Mouse (Mus musculus) megakaryocyte, embryonic 14.5 days (primary cell): ENCODE measurements around the gene Slc43a1. TPM values are rescaled to one million over a fixed set of nuclear protein-coding genes. Genes with fewer than 3 reads are reported as not detected.

Experiments used
- H3K27me3 ChIP-seq: replicated peaks from 2 replicates; pipeline ENCODE3; 2012; ENCODE audit warnings: inconsistent platforms
- H3K36me3 ChIP-seq: replicated peaks from 2 replicates; pipeline ENCODE3; 2012; ENCODE audit warnings: low read length, inconsistent platforms, mixed read lengths
- H3K4me1 ChIP-seq: 2 replicates; pipeline ENCODE4 v1.6.1; 2012; ENCODE audit warnings: inconsistent platforms
- H3K4me3 ChIP-seq: replicated peaks from 2 replicates; pipeline ENCODE3; 2012; ENCODE audit warnings: moderate library complexity, mild to moderate bottlenecking, inconsistent platforms
- H3K9me3 ChIP-seq: 2 replicates; pipeline ENCODE4 v1.6.1; 2012; ENCODE audit warnings: inconsistent platforms
- FLI1 ChIP-seq: IDR thresholded peaks from 2 replicates; pipeline ENCODE4 v1.6.1; 2012; ENCODE audit warnings: low read length, inconsistent platforms, mixed read lengths
- GATA1 ChIP-seq: IDR thresholded peaks from 3 replicates; pipeline ENCODE4 v1.6.1; 2012; ENCODE audit warnings: mixed read lengths, low read length, inconsistent platforms, borderline replicate concordance
- polyA plus RNA-seq: library from polyadenylated mRNA; stranded (reverse); fragments of >175 nt; gene quantifications from 2 replicates; pipeline ENCODE4 v1.2.3, GENCODE M21; 2012; ENCODE audit warnings: low replicate concordance; ENCODE audit not compliant: insufficient read depth

The Slc43a1 gene
- polyA plus RNA-seq, 1 experiment: 1.8 TPM

GRCm38 (mm10) chr2:84803963-84804362 is 34.7 kb upstream of the Slc43a1 start:
- peaks cover 69% of the 10 kb centered on the region for H3K36me3 ChIP-seq
- TF ChIP-seq GATA1 (no peak), FLI1 (no peak)

GRCm38 (mm10) chr2:84806546-84806945 is 32.1 kb upstream of the Slc43a1 start:
- Histone ChIP-seq H3K27me3 (no peaks in the 10 kb centered on the region), H3K4me1 (peaks cover 23% of the 10 kb centered on the region), H3K4me3 (no peak overlapping the region), H3K36me3 (peaks cover 85% of the 10 kb centered on the region), H3K9me3 (peaks cover 17% of the 10 kb centered on the region)
- TF ChIP-seq GATA1 (no peak), FLI1 (no peak)

More at GRCm38 (mm10) chr2:84803963-84804362, 34.7 kb upstream of the Slc43a1 start:
- Histone ChIP-seq H3K4me3 (no peak overlapping the region), H3K4me1 (peaks cover 21% of the 10 kb centered on the region), H3K27me3 (no peaks in the 10 kb centered on the region), H3K9me3 (peaks cover 12% of the 10 kb centered on the region)

GRCm38 (mm10) chr2:84809330-84809729 is 29.3 kb upstream of the Slc43a1 start:
- Histone ChIP-seq H3K9me3 (peaks cover 17% of the 10 kb centered on the region), H3K36me3 (peaks cover 61% of the 10 kb centered on the region), H3K27me3 (no peaks in the 10 kb centered on the region), H3K4me3 (no peak overlapping the region), H3K4me1 (peaks cover 20% of the 10 kb centered on the region)
- TF ChIP-seq FLI1 (no peak), GATA1 (no peak)

- H3K9me3 ChIP-seq: peaks cover 17% of the 10 kb centered on the region
- TF ChIP-seq FLI1 (no peak), GATA1 (no peak)
- peaks cover 20% of the 10 kb centered on the region for H3K4me1 ChIP-seq
- H3K27me3 ChIP-seq: peaks cover 4% of the 10 kb centered on the region
- no peak overlapping the region for H3K4me3 ChIP-seq
- peaks cover 49% of the 10 kb centered on the region for H3K36me3 ChIP-seq
Measured at GRCm38 (mm10) chr2:84810526-84810885, 28.1 kb upstream of the Slc43a1 start.

GRCm38 (mm10) chr2:84810886-84811577 is 27.6 kb upstream of the Slc43a1 start:
- Histone ChIP-seq H3K27me3 (peaks cover 9% of the 10 kb centered on the region), H3K4me3 (peak overlapping the region; percentile 38), H3K9me3 (peaks cover 17% of the 10 kb centered on the region), H3K36me3 (peaks cover 44% of the 10 kb centered on the region), H3K4me1 (peaks cover 23% of the 10 kb centered on the region)
- TF ChIP-seq GATA1 (no peak), FLI1 (no peak)

GRCm38 (mm10) chr2:84811880-84812279 is 26.8 kb upstream of the Slc43a1 start:
- Histone ChIP-seq H3K27me3 (peaks cover 10% of the 10 kb centered on the region), H3K36me3 (peaks cover 36% of the 10 kb centered on the region), H3K4me3 (no peak overlapping the region), H3K4me1 (peaks cover 26% of the 10 kb centered on the region), H3K9me3 (peaks cover 17% of the 10 kb centered on the region)
- no peak for TF ChIP-seq FLI1
- TF ChIP-seq GATA1: no peak

- peaks cover 12% of the 10 kb centered on the region for H3K27me3 ChIP-seq
- H3K9me3 ChIP-seq: peaks cover 17% of the 10 kb centered on the region
- no peak for TF ChIP-seq GATA1
- TF ChIP-seq FLI1: no peak
- peaks cover 29% of the 10 kb centered on the region for H3K36me3 ChIP-seq
- H3K4me1 ChIP-seq: peaks cover 26% of the 10 kb centered on the region
- H3K4me3 ChIP-seq: no peak overlapping the region
Measured at GRCm38 (mm10) chr2:84812676-84813075, 26.0 kb upstream of the Slc43a1 start.

- H3K4me1 ChIP-seq: peaks cover 65% of the 10 kb centered on the region
- H3K36me3 ChIP-seq: peaks cover 3% of the 10 kb centered on the region
- H3K4me3 ChIP-seq: no peak overlapping the region
- peaks cover 32% of the 10 kb centered on the region for H3K27me3 ChIP-seq
- peaks cover 11% of the 10 kb centered on the region; the same call in 1 of the 2 replicates for H3K9me3 ChIP-seq
- TF ChIP-seq GATA1: no peak
Measured at GRCm38 (mm10) chr2:84819861-84820260, 18.8 kb upstream of the Slc43a1 start.

GRCm38 (mm10) chr2:84822552-84822951 is 16.1 kb upstream of the Slc43a1 start, which contains the start of gene Smtnl1:
TSS of gene Smtnl1 (minus strand) at chr2:84822652.
- Histone ChIP-seq H3K4me3 (peak within 1 kb of the TSS; percentile 46), H3K4me1 (peaks cover 74% of the 10 kb centered on the region), H3K36me3 (peaks cover 3% of the 10 kb centered on the region), H3K9me3 (peaks cover 11% of the 10 kb centered on the region; the same call in 1 of the 2 replicates), H3K27me3 (peaks cover 19% of the 10 kb centered on the region)
- no peak for TF ChIP-seq FLI1
- no peak for TF ChIP-seq GATA1

- peaks cover 19% of the 10 kb centered on the region for H3K27me3 ChIP-seq
- H3K4me1 ChIP-seq: peaks cover 80% of the 10 kb centered on the region
- TF ChIP-seq GATA1: no peak
- no peak for TF ChIP-seq FLI1
- H3K9me3 ChIP-seq: peaks cover 5% of the 10 kb centered on the region; the same call in 1 of the 2 replicates
- peak overlapping the region; percentile 46 for H3K4me3 ChIP-seq
- peaks cover 1% of the 10 kb centered on the region for H3K36me3 ChIP-seq
Measured at GRCm38 (mm10) chr2:84823237-84823636, 15.4 kb upstream of the Slc43a1 start.
